Mouse (Mus musculus): ENCODE results near the gene Hoxd9. TPM values are rescaled to one million over a fixed set of nuclear protein-coding genes. Genes with fewer than 3 reads are reported as not detected.

The Hoxd9 gene
- polyA plus RNA-seq, 1 experiment from 2014 or later: 17.8 TPM

- Histone ChIP-seq H3K4me2 (peak overlapping the region; percentile 92), H3K4me3 (replicated peaks) (peak overlapping the region; percentile 66), H3K4me1 (replicated peaks) (peaks cover 60% of the 10 kb centered on the region), H3K27ac (peak overlapping the region; percentile 96), H3K9ac (replicated peaks) (peak overlapping the region; percentile 93), H3K9me3 (no peaks in the 10 kb centered on the region), H3K27me3 (peaks cover 53% of the 10 kb centered on the region), H3K36me3 (peaks cover 24% of the 10 kb centered on the region)
- ATAC-seq (ENCODE audit: insufficient number of reproducible peaks, insufficient read depth, low FRiP score, low TSS enrichment, low read depth): no peak
- WGBS: 2% methylated on average over 20 of the region's 20 CpGs
These were observed 4.6 kb upstream of the Hoxd9 start for GRCm38 (mm10) chr2:74692808-74693431.

GRCm38 (mm10) chr2:74693432-74693827, 4.1 kb upstream of the Hoxd9 start:
- Histone ChIP-seq H3K4me3 (replicated peaks) (peak overlapping the region; percentile 66), H3K4me1 (replicated peaks) (peaks cover 63% of the 10 kb centered on the region), H3K9ac (replicated peaks) (peak overlapping the region; percentile 93), H3K4me2 (peak overlapping the region; percentile 92), H3K27me3 (peaks cover 51% of the 10 kb centered on the region), H3K27ac (peak overlapping the region; percentile 96), H3K9me3 (no peaks in the 10 kb centered on the region), H3K36me3 (peaks cover 22% of the 10 kb centered on the region)
- 8% methylated on average over 4 of the region's 4 CpGs for WGBS
- ATAC-seq (ENCODE audit: insufficient number of reproducible peaks, insufficient read depth, low FRiP score, low TSS enrichment, low read depth): no peak

DNA sequence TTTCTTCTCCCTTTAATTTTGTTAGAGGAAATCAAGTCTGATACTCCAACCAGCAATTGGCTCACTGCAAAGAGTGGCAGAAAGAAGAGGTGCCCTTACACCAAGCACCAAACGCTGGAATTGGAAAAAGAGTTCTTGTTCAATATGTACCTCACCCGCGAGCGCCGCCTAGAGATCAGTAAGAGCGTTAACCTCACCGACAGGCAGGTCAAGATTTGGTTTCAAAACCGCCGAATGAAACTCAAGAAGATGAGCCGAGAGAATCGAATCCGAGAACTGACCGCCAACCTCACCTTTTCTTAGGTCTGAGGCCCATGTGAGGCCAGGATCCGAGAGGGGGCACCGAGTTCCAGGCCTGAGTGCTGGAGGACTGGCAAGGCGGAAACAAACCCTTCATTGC, 3.5 kb upstream of the Hoxd9 start:
- Histone ChIP-seq H3K27me3 (peaks cover 49% of the 10 kb centered on the region), H3K9ac (replicated peaks) (peak overlapping the region; percentile 93), H3K9me3 (no peaks in the 10 kb centered on the region), H3K4me1 (replicated peaks) (peaks cover 68% of the 10 kb centered on the region), H3K4me2 (peak overlapping the region; percentile 92), H3K4me3 (replicated peaks) (peak overlapping the region; percentile 66), H3K36me3 (peaks cover 22% of the 10 kb centered on the region), H3K27ac (peak overlapping the region; percentile 96)
- ATAC-seq (ENCODE audit: insufficient number of reproducible peaks, insufficient read depth, low FRiP score, low TSS enrichment, low read depth): no peak
- 4% methylated on average over 16 of the region's 16 CpGs for whole genome bisulfite sequencing

GRCm38 (mm10) chr2:74695383-74695782, 2.1 kb upstream of the Hoxd9 start:
- Histone ChIP-seq H3K36me3 (peaks cover 22% of the 10 kb centered on the region), H3K9ac (replicated peaks) (peak overlapping the region; percentile 93), H3K27ac (peak overlapping the region; percentile 97; the same call in 1 of the 2 replicates), H3K4me3 (replicated peaks) (peak overlapping the region; percentile 66), H3K4me2 (peak overlapping the region; percentile 92), H3K9me3 (no peaks in the 10 kb centered on the region), H3K27me3 (peaks cover 59% of the 10 kb centered on the region), H3K4me1 (replicated peaks) (peaks cover 74% of the 10 kb centered on the region)
- no peak for ATAC-seq (ENCODE audit: insufficient number of reproducible peaks, insufficient read depth, low FRiP score, low TSS enrichment, low read depth)
- WGBS: 11% methylated on average over 1 of the region's 1 CpGs

DNA sequence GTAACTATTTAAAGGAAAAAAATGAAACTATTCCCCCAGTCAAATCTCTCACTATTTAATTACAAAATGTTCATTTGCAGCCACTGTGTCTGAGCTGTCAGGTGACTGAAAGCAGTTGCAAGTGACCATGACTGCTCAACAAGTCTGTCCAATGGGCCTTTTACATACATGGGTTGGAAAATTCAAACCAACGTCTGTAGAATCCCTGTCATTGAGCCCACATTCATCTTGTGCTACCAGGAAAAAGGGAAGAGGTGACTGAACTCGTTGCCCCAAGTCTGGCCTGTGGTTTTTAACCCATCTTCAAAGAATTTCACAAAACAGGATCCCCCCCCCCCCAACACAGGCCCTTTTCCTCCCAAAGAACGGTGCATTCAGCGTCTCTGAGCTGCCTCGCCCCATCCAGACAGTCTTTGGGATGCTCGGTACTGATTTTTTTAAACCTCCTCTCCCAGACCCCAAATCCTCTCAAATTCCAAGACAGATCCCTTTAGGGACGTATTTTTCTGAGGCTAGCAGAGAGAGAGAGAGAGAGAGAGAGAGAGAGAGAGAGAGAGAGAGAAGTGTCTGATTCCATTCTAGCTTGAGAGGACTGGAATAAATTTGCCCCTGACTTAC, 1.6 kb upstream of the Hoxd9 start:
- Histone ChIP-seq H3K27ac (peak overlapping the region; percentile 97), H3K4me1 (replicated peaks) (peaks cover 79% of the 10 kb centered on the region)
- 2% methylated on average over 7 of the region's 7 CpGs for WGBS

DNA sequence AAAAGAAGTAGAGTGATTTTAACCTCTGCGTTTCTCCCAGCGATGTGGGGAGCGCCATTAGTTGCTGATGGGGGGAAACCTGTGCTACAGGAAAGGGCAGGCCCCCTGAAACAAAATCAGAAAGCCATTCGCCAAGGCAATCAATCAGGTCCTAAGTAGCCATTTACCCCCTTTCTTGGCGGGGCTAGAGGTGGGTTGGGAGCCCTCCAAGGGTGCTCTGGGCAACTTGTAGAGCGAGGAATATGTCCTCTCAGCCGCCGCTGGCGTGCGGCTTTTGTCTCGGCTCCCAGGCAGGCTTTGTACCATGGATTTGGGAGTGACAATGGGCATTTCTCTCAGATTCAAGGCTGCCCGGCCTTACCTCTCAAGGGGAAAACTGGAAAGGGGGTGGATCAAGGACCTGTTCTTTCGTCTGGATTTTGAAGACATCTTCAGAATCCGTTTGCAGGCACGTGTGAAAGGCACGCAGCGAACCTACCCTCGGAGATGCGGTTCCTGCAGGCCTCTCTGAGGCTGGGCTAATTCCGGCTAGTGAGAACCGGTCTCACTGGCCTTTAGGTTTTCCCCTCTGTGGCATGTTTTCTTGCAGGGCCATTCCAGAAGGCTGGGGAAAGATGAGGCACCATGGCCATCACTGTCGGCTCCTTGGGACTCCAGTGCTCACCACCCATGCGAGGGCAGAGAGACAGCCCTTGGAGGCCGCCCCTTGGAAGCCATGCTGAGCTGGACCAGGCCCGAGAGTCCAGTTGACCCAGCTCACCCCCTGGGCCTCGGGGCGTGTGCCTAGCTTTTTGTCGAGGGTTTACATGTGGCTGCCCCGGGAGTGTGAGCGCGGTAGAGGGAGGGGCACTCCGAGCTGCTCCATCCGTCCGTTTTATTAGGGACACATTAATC, 838 bp upstream of the Hoxd9 start:
- peak; percentile 16; the same call in 1 of the 2 replicates for ATAC-seq (ENCODE audit: insufficient number of reproducible peaks, insufficient read depth, low FRiP score, low TSS enrichment, low read depth)
- peaks cover 22% of the 10 kb centered on the region for H3K36me3 ChIP-seq
- H3K27ac ChIP-seq: peak overlapping the region; percentile 97
- H3K4me1 ChIP-seq (replicated peaks): peaks cover 75% of the 10 kb centered on the region
- H3K9ac ChIP-seq (replicated peaks): peak overlapping the region; percentile 93
- 3% methylated on average over 34 of the region's 34 CpGs for WGBS
- no peaks in the 10 kb centered on the region for H3K9me3 ChIP-seq
- peak overlapping the region; percentile 92 for H3K4me2 ChIP-seq
- peaks cover 62% of the 10 kb centered on the region for H3K27me3 ChIP-seq
- H3K4me3 ChIP-seq (replicated peaks): peak overlapping the region; percentile 66

More for the DNA sequence above, 1.6 kb upstream of the Hoxd9 start:
- Histone ChIP-seq H3K9ac (replicated peaks) (peak overlapping the region; percentile 93), H3K4me2 (peak overlapping the region; percentile 92), H3K4me3 (replicated peaks) (peak overlapping the region; percentile 66), H3K36me3 (peaks cover 22% of the 10 kb centered on the region), H3K27me3 (peaks cover 64% of the 10 kb centered on the region), H3K9me3 (no peaks in the 10 kb centered on the region)
- no peak for ATAC-seq (ENCODE audit: insufficient number of reproducible peaks, insufficient read depth, low FRiP score, low TSS enrichment, low read depth)

DNA sequence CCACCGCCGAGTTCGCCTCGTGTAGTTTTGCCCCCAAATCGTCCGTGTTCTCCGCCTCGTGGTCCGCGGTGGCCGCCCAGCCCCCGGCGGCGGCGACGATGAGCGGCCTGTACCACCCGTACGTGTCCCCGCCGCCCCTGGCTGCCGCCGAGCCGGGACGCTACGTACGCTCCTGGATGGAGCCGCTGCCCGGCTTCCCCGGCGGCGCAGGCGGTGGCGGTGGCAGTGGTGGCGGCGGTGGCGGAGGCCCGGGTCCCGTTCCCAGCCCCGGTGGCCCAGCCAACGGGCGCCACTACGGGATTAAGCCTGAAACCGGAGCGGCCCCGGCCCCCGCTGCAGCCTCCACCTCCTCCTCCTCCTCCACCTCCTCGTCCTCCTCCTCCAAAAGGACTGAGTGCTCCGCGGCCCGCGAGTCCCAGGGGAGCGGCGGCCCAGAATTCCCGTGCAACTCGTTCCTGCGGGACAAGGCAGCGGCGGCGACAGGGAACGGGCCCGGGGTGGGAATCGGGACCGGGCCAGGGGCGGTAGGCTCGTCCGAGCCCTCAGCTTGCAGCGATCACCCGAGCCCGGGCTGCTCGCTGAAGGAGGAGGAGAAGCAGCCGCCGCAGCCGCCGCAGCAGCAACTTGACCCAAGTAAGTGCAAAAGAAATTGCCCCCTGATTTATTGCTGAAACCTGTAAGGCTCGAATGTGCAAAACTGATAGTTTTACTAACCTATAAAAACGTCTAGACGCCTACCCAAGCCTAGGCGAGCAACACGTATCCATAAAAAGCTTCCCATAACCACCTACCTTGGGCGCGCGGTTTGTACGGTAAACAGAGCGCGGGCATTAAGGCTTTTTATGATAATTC, 900 bp downstream of the Hoxd9 start:
- H3K4me3 ChIP-seq (replicated peaks): peak overlapping the region; percentile 66
- peaks cover 12% of the 10 kb centered on the region for H3K36me3 ChIP-seq
- H3K4me2 ChIP-seq: peak overlapping the region; percentile 92
- peaks cover 54% of the 10 kb centered on the region for H3K27me3 ChIP-seq
- peaks cover 60% of the 10 kb centered on the region for H3K4me1 ChIP-seq (replicated peaks)
- peak overlapping the region; percentile 93 for H3K9ac ChIP-seq (replicated peaks)
- no peaks in the 10 kb centered on the region for H3K9me3 ChIP-seq
- WGBS: under 1% methylated on average over 67 of the region's 86 CpGs
- H3K27ac ChIP-seq: peak overlapping the region; percentile 97
- peak; percentile 1; the same call in 1 of the 2 replicates for ATAC-seq (ENCODE audit: insufficient number of reproducible peaks, insufficient read depth, low FRiP score, low TSS enrichment, low read depth)

DNA sequence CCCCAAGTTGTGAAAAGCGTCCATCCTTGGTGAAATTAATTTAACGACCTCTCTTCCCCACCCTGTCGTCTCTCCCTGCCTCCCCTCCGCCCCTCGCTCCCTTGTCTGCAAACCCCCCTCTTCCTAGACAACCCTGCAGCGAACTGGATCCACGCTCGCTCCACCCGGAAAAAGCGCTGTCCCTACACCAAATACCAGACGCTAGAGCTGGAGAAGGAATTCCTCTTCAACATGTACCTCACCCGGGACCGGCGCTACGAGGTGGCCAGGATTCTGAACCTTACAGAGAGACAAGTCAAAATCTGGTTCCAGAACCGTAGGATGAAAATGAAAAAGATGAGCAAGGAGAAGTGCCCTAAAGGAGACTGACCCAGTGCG, 1.5 kb downstream of the Hoxd9 start:
- peaks cover 60% of the 10 kb centered on the region for H3K27me3 ChIP-seq
- ATAC-seq (ENCODE audit: insufficient number of reproducible peaks, insufficient read depth, low FRiP score, low TSS enrichment, low read depth): no peak

GRCm38 (mm10) chr2:74699664-74700545, 2.4 kb downstream of the Hoxd9 start:
- Histone ChIP-seq H3K4me2 (peak overlapping the region; percentile 92), H3K36me3 (peaks cover 10% of the 10 kb centered on the region), H3K9ac (replicated peaks) (peak overlapping the region; percentile 93), H3K4me3 (replicated peaks) (peak overlapping the region; percentile 66), H3K9me3 (no peaks in the 10 kb centered on the region), H3K4me1 (replicated peaks) (peaks cover 64% of the 10 kb centered on the region), H3K27me3 (peaks cover 67% of the 10 kb centered on the region), H3K27ac (peak overlapping the region; percentile 97)
- WGBS: 5% methylated on average over 23 of the region's 23 CpGs
- no peak for ATAC-seq (ENCODE audit: insufficient number of reproducible peaks, insufficient read depth, low FRiP score, low TSS enrichment, low read depth)

More for the DNA sequence above, 1.5 kb downstream of the Hoxd9 start:
- H3K9ac ChIP-seq (replicated peaks): peak overlapping the region; percentile 93
- H3K4me1 ChIP-seq (replicated peaks): peaks cover 65% of the 10 kb centered on the region
- under 1% methylated on average over 17 of the region's 17 CpGs for WGBS
- H3K36me3 ChIP-seq: peaks cover 12% of the 10 kb centered on the region
- peak overlapping the region; percentile 97 for H3K27ac ChIP-seq
- peak overlapping the region; percentile 66 for H3K4me3 ChIP-seq (replicated peaks)
- no peaks in the 10 kb centered on the region for H3K9me3 ChIP-seq
- peak overlapping the region; percentile 92 for H3K4me2 ChIP-seq

Measured in limb, embryonic 12.5 days (tissue).